Mouse (Mus musculus) layer of hippocampus, adult 9-11 months (tissue): ENCODE data around the gene Hsd17b2.
A peak's percentile ranks its signal among the peaks of the same experiment; 100 is the strongest.

Experiments used
- DNase-seq: peaks from one replicate; pipeline ENCODE4 v3.0.0; 2022

The Hsd17b2 gene

GRCm38 (mm10) chr8:117701859-117702258, at the start of gene Hsd17b2:
TSS of gene Hsd17b2 (plus strand) at chr8:117701904.
- DNase-seq, result no peak

- DNase-seq, result no peak
These were observed 49.4 kb upstream of the Hsd17b2 start for GRCm38 (mm10) chr8:117652318-117652717.

GRCm38 (mm10) chr8:117658990-117659389, 42.7 kb upstream of the Hsd17b2 start:
- DNase-seq, result no peak

DNA sequence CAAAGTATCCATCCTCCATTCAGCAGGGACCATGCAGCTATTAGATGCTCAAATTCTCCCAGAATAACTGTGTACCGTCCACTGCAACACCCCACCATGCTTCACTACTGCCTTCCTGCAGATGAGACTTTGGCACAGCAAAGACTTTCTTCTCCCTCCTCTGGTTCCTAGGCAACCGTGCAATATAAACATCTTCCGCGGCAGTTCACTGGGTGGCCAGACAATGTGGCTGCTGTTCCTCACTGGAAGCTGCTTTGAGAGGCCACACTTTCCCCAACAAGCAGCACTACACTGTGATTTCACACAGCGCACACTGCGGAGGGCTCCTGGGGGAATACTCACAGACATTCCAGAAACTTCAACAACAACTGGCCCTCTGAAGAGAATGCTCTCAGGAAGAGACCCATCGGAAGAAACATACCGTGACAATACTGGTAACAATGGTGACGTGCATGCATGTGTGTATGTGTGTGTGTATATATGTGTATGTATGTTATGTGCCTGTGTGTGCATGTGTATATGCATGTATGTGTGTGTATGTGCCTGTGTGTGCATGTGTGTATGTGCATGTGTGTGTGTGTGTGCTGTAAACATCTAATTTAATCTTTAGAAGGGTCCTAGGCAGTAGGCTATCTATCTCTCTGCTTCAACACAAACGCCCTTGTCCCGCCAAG, 41.2 kb upstream of the Hsd17b2 start:
- peak; percentile 18 for DNase-seq

DNA sequence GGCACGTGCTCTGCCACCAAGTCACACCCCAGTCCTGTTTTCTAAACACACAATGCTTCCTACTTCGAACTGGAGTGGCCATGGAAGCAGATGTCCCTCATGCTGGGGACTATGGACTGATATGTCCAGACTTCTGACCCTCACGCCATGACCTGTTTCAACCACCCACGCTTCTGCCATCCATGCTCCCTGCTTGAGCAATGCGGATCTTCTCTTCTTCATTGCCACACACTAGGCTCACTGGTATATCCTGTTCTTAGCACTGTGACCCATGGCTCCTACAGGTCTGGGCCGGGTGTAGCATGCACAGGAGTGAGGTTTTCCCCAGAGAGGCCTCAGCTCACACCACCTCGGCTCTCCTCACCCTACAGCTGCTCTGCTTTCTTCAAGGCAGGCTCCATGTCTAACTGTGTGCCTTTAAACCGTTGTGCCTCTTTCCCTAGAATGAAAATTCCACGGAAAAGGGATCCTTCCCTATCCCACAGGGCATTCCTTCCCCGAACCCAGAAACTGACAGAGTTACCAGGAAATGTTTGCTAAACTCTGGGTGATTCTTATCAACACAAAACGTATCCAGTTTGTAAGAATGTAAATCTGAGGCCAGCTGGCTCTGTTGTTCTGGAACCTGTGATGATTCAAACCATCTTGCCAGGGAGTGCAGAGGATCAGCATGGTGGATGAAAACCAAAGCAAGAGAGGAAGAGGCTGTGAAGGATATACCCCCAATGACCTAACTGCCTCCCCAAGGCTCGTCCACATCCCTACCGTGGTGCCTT, 34.2 kb upstream of the Hsd17b2 start:
- DNase-seq, result no peak

- DNase-seq, result no peak
These were observed 31.2 kb upstream of the Hsd17b2 start for GRCm38 (mm10) chr8:117670461-117670860.

DNA sequence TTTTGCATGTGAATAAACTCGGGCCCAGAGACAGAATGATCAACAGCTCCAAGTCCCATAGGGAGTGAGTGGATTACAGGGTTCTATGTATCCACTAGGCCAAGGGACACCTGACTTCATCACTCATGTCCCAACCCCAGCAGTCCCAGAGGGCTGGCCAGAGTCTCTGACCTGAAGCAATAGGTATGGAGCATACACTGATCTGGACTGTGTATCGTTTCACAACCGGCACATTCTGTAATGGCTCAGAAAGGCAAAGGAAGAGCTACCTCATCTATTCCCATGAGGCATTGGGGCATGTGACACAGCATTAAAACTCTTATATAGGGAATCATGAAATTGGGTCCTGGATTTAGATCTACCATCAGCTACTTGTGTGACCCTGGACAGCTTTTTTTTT, 29.1 kb upstream of the Hsd17b2 start:
- no peak for DNase-seq

GRCm38 (mm10) chr8:117673430-117673830, 28.3 kb upstream of the Hsd17b2 start, which contains the start of gene Sdr42e1:
TSS of gene Sdr42e1 (minus strand) at chr8:117673689.
- peak; percentile 27 for DNase-seq

GRCm38 (mm10) chr8:117675171-117675570, 26.5 kb upstream of the Hsd17b2 start:
- DNase-seq, result no peak

GRCm38 (mm10) chr8:117676460-117676859, 25.2 kb upstream of the Hsd17b2 start:
- no peak for DNase-seq

DNA sequence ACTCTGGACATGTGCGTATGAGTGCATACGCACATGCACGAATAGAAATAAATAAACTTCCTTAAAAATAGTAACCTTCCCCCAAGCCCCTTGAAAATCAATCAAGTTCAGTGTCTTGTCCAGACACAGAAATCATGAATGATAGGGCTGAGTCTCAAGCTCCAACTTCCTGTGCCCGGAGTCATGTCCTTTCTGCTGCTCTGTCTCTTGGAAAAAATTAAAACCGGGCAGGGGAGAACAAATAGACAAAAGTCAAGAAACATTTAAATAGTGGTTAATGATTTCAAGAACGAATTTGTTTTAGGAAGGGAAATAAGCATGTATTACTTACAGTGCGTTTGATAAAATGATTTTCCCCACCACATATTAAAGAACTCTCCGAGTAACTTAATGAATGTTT, 24.7 kb upstream of the Hsd17b2 start:
- no peak for DNase-seq

- DNase-seq, result no peak
These were observed 23.1 kb upstream of the Hsd17b2 start for GRCm38 (mm10) chr8:117678650-117679049.

GRCm38 (mm10) chr8:117683925-117684472, 17.7 kb upstream of the Hsd17b2 start:
- no peak for DNase-seq

- no peak for DNase-seq
These were observed 17.2 kb upstream of the Hsd17b2 start for GRCm38 (mm10) chr8:117684504-117684903.

- DNase-seq, result no peak
These were observed 13.8 kb upstream of the Hsd17b2 start for GRCm38 (mm10) chr8:117687890-117688289.

GRCm38 (mm10) chr8:117692131-117692530, 9.6 kb upstream of the Hsd17b2 start:
- no peak for DNase-seq

DNA sequence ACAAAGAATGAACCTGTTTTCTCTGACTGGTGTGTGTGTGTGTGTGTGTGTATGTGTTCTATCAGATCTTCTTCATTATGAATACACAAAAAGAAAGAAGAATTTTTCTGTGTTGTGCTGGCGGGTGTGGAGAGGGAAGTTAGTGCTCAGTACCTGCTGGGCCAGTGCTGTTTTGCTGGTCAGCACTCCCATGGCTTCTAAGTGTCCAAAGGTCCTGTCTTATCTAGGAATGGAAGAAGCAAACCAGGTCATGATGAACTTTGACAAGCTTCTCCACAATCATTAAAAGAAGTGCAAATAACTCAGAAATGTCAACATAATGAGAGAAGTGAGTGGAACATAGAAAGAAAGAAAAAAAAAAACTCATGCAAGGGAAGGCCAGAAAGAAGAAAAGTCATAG, 6.1 kb upstream of the Hsd17b2 start:
- DNase-seq, result no peak

DNA sequence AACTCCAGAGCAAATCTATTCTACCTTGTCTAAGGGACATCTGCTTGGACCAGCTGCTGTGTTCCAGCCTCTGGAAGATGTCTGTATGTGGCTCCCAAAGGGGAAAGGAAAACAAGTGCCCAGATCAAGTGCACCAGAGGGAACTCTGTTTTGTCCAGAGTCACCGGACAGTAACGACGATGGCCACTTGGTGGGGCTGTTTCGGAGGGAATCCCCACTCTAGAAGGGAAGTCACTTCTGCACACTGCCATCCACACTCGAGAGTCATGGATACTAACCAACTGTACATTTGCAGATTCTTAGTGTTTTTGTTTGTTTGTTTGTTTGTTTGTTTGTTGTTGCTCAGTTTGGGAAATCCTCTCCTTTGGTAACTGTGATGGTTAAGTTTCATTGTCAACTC, 4.5 kb upstream of the Hsd17b2 start:
- DNase-seq, result no peak

DNA sequence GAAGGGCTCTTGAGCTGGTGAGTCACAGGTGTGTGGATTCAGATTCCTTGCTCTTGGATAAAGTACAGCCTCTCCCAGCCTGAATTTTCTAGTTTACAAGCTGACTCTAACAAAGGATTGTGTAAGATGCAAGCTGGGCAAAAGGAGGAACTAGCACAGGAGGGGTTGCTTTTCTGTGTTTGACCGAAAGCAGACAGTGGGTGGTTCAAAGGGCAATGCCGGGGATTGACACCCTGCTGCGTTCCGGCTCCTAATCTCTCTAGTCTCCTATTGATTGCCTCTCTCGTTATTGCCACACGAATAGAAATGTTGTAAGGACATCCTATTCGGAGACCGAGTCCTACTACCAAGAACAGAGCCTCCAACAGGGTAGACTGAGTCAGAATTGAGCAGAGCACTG, 1.0 kb upstream of the Hsd17b2 start:
- DNase-seq, result no peak

GRCm38 (mm10) chr8:117701246-117701645, 458 bp upstream of the Hsd17b2 start:
- no peak for DNase-seq

DNA sequence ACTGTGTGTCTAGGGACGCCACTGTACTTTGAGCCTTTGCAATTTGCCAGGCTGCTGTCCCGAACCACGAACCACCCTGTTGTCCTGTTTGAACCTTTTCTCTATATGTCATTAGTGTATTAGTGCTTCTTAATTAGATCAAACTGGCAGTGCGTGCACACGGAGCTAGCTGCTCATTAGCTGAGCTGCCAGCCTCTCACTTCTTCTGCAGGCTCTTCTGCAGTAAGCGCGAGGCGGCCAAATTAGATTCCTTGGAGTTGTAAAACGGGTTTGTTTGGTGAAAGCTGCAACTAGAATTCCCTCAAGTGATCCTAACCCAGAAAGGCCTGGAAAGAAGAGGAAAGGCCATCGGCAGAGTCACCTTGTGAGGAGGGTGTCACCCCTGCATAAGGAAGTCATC, 997 bp downstream of the Hsd17b2 start:
- no peak for DNase-seq

DNA sequence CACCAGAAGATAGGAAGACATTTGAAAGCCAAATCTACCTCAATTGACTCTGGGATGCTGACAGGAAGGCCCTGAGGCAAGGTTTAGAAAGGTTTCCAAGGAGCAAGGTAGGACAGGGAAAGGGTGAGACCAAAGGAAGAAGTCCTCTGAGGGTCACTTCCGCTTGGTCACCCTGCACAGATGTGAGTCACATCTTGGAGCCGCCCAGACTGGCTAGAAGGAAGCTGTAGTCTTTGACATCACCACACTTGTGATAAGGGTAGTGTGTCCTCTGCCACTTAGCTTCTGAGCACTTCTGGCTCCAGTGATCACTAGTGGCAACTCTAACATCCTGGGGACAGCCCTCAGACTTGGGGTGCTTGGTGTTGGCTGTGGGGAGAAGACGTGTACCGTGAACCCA, 4.4 kb downstream of the Hsd17b2 start:
- DNase-seq, result no peak

- DNase-seq, result no peak
These were observed 10.5 kb downstream of the Hsd17b2 start for GRCm38 (mm10) chr8:117712226-117712625.

DNA sequence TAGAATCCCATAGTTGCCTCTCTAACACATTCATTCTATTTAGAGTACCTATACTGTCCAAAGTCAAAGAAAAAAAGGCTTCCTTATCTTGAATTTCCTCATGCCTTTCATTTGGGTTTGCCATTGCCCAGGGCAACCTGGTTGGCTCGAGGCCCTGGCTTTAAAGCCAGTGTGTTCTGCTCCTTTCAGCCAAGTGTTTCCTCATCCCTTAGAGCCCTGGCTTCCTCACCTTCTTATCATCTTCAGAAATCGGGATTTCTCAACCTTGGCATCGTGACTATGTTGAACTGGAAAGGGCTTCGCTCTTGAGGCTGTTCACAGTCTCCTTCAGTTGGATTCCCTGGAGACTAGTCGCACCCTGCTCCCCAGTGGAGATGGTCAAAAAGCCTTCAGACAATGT, 12.9 kb downstream of the Hsd17b2 start:
- DNase-seq, result no peak
